Mouse (Mus musculus): ENCODE measurements around the gene Mlxipl. TPM values are rescaled to one million over a fixed set of nuclear protein-coding genes. Genes with fewer than 3 reads are reported as not detected.
A peak's percentile ranks its signal among the peaks of the same experiment; 100 is the strongest.
"Not testable (repeated sequence)": the region's sequence is repeated elsewhere in the genome, so short reads cannot be mapped to it uniquely, and the experiment has no call there.

The Mlxipl gene
- total RNA-seq (2014; rRNA removed) (198 and 237 TPM in 2 replicates), polyA plus RNA-seq (2012; rRNA removed) (444 and 617 TPM in 2 replicates)

DNA sequence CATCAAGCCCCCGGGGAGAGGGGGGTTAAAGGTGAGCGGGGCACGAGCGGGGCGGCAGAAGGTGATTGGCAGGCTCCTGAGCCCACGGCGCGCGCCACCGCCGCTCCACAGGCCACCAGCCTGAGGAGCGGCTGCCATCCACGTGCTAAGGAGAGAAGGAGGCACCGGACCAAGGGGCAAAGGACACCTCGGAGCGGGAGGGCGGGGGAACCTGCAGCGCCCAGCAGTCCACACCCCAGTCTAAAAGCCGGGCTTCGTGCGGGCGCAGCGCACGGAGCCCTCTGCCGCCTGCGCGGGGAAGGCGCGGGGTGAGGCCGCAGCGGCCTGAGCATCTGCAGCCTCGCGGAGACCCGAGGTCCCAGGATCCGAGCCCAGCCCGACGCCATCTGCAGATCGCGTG lies at the start of gene Mlxipl:
Gene Mlxipl (plus strand): TSS at position 238 of the 400 bp plus-strand sequence.
- Histone ChIP-seq H3K36me3 (ENCODE audit: control insufficient read depth, insufficient read depth, low read length) (no peaks in the 10 kb centered on the region), H3K4me1 (ENCODE audit: control insufficient read depth, insufficient read depth, low read length) (peaks cover 24% of the 10 kb centered on the region), H3K27ac (replicated peaks; ENCODE audit: insufficient read depth, low read depth, low read length) (peak within 1 kb of the TSS; percentile 70), H3K79me2 (ENCODE audit: control insufficient read depth, insufficient read depth, low read length) (peaks cover 33% of the 10 kb centered on the region; the same call in 1 of the 2 replicates), H3K27me3 (ENCODE audit: control insufficient read depth, insufficient read depth, low read length) (no peaks in the 10 kb centered on the region), H3K9ac (ENCODE audit: low read depth, low read length) (peak within 1 kb of the TSS; percentile 84), H3K4me3 (ENCODE audit: insufficient read depth, low read depth, low read length) (peak within 1 kb of the TSS; percentile 52)
- 2% methylated on average over 39 of the region's 39 CpGs for WGBS
- peak; percentile 86 for DNase-seq (ENCODE audit: extremely low read depth, low read depth, low spot score)
- TF ChIP-seq POLR2A (IDR thresholded peaks at IDR 0.05; ENCODE audit: extremely low read depth, insufficient read depth, low read length), result 0 out of 2 replicates have a peak, but pooled peaks have one; percentile 22
- peak; percentile 44 for TF ChIP-seq CTCF (IDR thresholded peaks at IDR 0.05; ENCODE audit: low read depth, low read length)

DNA sequence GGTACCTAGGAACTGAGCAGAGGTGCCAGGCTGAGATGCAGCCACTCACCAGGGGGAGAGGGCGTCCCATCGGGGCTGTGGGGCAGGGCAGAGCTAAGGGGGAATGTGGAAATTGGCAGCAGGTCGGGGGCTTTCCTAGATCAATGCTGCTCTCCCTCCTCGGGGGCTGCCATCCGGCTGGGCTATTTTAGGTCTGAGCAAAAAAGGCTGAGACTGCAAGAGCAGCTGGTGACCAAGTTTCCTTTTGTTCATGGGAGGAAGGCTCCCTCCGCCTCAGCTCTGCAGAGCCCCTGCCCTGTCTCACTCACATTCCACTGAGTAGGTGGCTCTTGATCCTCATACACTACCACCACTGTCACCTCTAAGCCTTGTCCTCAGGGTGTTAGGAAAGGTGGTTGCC lies 49.6 kb upstream of the Mlxipl start:
- H3K27ac ChIP-seq (replicated peaks; ENCODE audit: insufficient read depth, low read depth, low read length), result no peak overlapping the region
- DNase-seq (ENCODE audit: extremely low read depth, low read depth, low spot score), result no peak
- 64% methylated on average over 6 of the region's 6 CpGs for WGBS
- TF ChIP-seq POLR2A (IDR thresholded peaks at IDR 0.05; ENCODE audit: extremely low read depth, insufficient read depth, low read length), result no peak
- TF ChIP-seq CTCF (IDR thresholded peaks at IDR 0.05; ENCODE audit: low read depth, low read length), result no peak
- H3K27me3 ChIP-seq (ENCODE audit: control insufficient read depth, insufficient read depth, low read length), result no peaks in the 10 kb centered on the region
- H3K79me2 ChIP-seq (ENCODE audit: control insufficient read depth, insufficient read depth, low read length), result no peaks in the 10 kb centered on the region
- H3K36me3 ChIP-seq (ENCODE audit: control insufficient read depth, insufficient read depth, low read length), result no peaks in the 10 kb centered on the region
- peaks cover 18% of the 10 kb centered on the region for H3K4me1 ChIP-seq (ENCODE audit: control insufficient read depth, insufficient read depth, low read length)
- no peak overlapping the region for H3K4me3 ChIP-seq (ENCODE audit: insufficient read depth, low read depth, low read length)
- no peak overlapping the region for H3K9ac ChIP-seq (ENCODE audit: low read depth, low read length)

DNA sequence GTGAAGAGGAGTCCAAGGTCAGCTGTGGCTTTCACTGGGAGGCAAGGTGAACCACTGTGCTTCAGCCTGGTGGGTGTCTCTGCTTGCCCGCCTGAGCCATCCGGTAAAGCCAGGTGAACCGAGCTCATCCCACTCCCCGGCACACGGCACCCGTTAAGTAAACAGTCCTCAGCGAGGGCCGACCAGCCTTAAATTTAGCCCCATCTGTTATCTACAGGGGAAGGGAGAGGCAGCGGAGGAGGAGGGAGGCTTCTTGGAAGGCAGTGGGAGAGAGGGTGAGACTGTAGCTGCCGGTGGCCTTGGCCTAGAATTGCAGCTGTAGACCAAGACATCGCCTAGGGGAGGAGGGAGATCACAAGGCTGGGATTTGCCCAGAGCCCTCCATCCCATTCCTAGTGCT lies 48.9 kb upstream of the Mlxipl start:
- H3K4me1 ChIP-seq (ENCODE audit: control insufficient read depth, insufficient read depth, low read length), result peaks cover 13% of the 10 kb centered on the region
- H3K27me3 ChIP-seq (ENCODE audit: control insufficient read depth, insufficient read depth, low read length), result no peaks in the 10 kb centered on the region
- no peak overlapping the region for H3K27ac ChIP-seq (replicated peaks; ENCODE audit: insufficient read depth, low read depth, low read length)
- H3K9ac ChIP-seq (ENCODE audit: low read depth, low read length), result no peak overlapping the region
- no peak overlapping the region for H3K4me3 ChIP-seq (ENCODE audit: insufficient read depth, low read depth, low read length)
- TF ChIP-seq CTCF (IDR thresholded peaks at IDR 0.05; ENCODE audit: low read depth, low read length), result no peak
- WGBS, result 45% methylated on average over 11 of the region's 11 CpGs
- no peaks in the 10 kb centered on the region for H3K79me2 ChIP-seq (ENCODE audit: control insufficient read depth, insufficient read depth, low read length)
- no peaks in the 10 kb centered on the region for H3K36me3 ChIP-seq (ENCODE audit: control insufficient read depth, insufficient read depth, low read length)
- DNase-seq (ENCODE audit: extremely low read depth, low read depth, low spot score), result no peak

DNA sequence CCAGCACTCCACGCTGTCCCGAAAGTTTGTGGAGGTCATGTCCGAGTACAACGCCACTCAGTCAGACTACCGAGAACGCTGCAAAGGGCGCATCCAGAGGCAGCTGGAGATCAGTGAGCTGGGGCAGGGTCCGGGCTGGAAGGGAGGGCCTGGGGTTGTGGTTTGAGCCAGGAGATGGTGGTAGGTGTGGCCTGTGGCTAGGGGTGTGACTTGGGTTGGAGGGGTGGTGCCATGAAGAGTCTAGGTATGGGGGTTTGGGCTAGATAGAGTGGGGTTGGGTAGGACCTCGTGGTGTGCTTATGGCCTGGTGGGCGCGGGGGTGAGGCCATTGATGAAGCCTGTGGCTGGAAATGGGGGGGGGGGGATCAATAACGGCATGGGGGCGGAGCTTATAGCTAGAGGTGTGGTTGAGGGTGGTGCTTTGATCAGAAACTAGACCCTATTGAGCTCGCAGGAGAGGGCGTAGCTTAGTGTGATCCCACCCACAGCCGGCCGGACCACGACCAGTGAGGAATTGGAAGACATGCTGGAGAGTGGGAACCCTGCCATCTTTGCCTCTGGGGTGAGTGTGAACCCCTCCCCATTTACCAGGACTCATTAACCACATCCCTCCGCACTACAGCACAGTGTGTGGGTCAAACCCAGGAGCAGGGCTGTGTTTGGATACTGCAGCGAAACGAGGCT lies 47.4 kb upstream of the Mlxipl start:
- Histone ChIP-seq H3K79me2 (ENCODE audit: control insufficient read depth, insufficient read depth, low read length) (no peaks in the 10 kb centered on the region), H3K27ac (replicated peaks; ENCODE audit: insufficient read depth, low read depth, low read length) (no peak overlapping the region), H3K9ac (ENCODE audit: low read depth, low read length) (no peak overlapping the region), H3K4me3 (ENCODE audit: insufficient read depth, low read depth, low read length) (peak overlapping the region; percentile 40), H3K36me3 (ENCODE audit: control insufficient read depth, insufficient read depth, low read length) (no peaks in the 10 kb centered on the region), H3K27me3 (ENCODE audit: control insufficient read depth, insufficient read depth, low read length) (no peaks in the 10 kb centered on the region), H3K4me1 (ENCODE audit: control insufficient read depth, insufficient read depth, low read length) (peaks cover 8% of the 10 kb centered on the region; the same call in 1 of the 2 replicates)
- WGBS, result 66% methylated on average over 21 of the region's 21 CpGs
- peak; percentile 36 for DNase-seq (ENCODE audit: extremely low read depth, low read depth, low spot score)
- no peak for TF ChIP-seq POLR2A (IDR thresholded peaks at IDR 0.05; ENCODE audit: extremely low read depth, insufficient read depth, low read length)
- TF ChIP-seq CTCF (IDR thresholded peaks at IDR 0.05; ENCODE audit: low read depth, low read length), result no peak

DNA sequence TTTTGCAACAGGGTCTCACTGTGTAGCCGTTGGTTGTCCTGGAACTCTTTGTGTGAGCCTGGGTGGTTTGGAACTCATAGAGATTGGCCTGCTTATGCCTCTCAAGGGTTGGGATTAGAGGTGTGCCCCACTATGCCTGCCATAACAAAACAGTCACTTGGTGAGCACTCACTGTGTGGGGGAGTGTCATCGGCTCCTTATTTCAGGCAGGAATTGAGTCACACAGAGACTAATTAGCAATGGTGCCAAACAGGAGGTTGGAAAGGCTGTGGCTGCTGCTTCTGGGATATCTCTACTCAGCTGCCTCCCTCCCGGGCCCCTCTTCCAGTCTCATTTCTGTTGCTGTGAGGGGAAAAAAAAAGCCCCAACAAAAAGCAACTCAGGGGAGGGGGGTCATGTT lies 45.1 kb upstream of the Mlxipl start:
- Histone ChIP-seq H3K27me3 (ENCODE audit: control insufficient read depth, insufficient read depth, low read length) (no peaks in the 10 kb centered on the region), H3K4me1 (ENCODE audit: control insufficient read depth, insufficient read depth, low read length) (peaks cover 8% of the 10 kb centered on the region), H3K36me3 (ENCODE audit: control insufficient read depth, insufficient read depth, low read length) (no peaks in the 10 kb centered on the region), H3K4me3 (ENCODE audit: insufficient read depth, low read depth, low read length) (no peak overlapping the region), H3K9ac (ENCODE audit: low read depth, low read length) (no peak overlapping the region), H3K79me2 (ENCODE audit: control insufficient read depth, insufficient read depth, low read length) (no peaks in the 10 kb centered on the region), H3K27ac (replicated peaks; ENCODE audit: insufficient read depth, low read depth, low read length) (no peak overlapping the region)
- 94% methylated on average over 3 of the region's 3 CpGs for WGBS
- DNase-seq (ENCODE audit: extremely low read depth, low read depth, low spot score), result no peak
- TF ChIP-seq CTCF (IDR thresholded peaks at IDR 0.05; ENCODE audit: low read depth, low read length) (no peak), POLR2A (IDR thresholded peaks at IDR 0.05; ENCODE audit: extremely low read depth, insufficient read depth, low read length) (no peak)

DNA sequence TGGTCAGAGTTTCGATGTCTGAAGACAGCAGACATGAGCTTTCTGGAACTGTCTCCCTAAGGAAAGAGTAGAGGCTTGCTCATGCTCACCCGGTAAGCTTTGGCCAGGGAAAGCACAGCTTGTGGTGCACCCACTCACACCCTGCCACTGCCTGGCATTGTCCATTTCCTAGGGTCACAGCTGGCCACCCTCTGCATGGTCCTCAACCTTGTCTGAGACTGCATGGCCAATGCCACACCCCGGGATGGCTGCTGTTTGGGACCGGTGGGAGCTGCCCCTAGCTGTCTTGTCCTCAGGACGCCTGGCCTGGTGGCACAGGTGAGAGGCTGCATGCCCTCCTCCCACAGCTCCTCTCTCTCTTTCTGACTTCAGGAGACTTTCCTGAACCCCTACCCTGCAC lies 41.2 kb upstream of the Mlxipl start:
- 95% methylated on average over 5 of the region's 5 CpGs for WGBS
- no peak for TF ChIP-seq CTCF (IDR thresholded peaks at IDR 0.05; ENCODE audit: low read depth, low read length)
- H3K4me3 ChIP-seq (ENCODE audit: insufficient read depth, low read depth, low read length), result no peak overlapping the region
- no peaks in the 10 kb centered on the region; the same call in 1 of the 2 replicates for H3K4me1 ChIP-seq (ENCODE audit: control insufficient read depth, insufficient read depth, low read length)
- H3K9ac ChIP-seq (ENCODE audit: low read depth, low read length), result no peak overlapping the region
- no peak for DNase-seq (ENCODE audit: extremely low read depth, low read depth, low spot score)
- H3K79me2 ChIP-seq (ENCODE audit: control insufficient read depth, insufficient read depth, low read length), result no peaks in the 10 kb centered on the region
- H3K27ac ChIP-seq (replicated peaks; ENCODE audit: insufficient read depth, low read depth, low read length), result no peak overlapping the region
- H3K36me3 ChIP-seq (ENCODE audit: control insufficient read depth, insufficient read depth, low read length), result no peaks in the 10 kb centered on the region
- no peaks in the 10 kb centered on the region for H3K27me3 ChIP-seq (ENCODE audit: control insufficient read depth, insufficient read depth, low read length)

DNA sequence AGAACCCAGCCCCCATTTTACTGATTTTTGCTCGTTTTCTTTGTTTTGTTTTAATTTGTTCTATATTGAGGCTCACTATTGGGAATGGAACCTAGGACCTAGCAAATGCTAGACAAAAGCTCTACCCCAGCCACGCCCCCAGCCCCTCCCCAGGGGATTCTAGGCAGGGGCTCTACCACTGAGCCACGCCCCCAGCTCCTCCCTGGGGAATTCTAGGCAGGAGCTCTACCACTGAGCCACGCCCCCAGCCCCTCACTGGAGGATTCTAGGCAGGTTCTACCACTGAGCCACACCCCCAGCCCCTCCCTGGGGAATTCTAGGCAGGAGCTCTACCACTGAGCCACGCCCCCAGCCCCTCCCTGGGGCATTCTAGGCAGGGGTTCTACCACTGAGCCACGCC lies 40.4 kb upstream of the Mlxipl start:
- H3K36me3 ChIP-seq (ENCODE audit: control insufficient read depth, insufficient read depth, low read length); H3K9ac ChIP-seq (ENCODE audit: low read depth, low read length); H3K27ac ChIP-seq (replicated peaks; ENCODE audit: insufficient read depth, low read depth, low read length); H3K4me3 ChIP-seq (ENCODE audit: insufficient read depth, low read depth, low read length); H3K79me2 ChIP-seq (ENCODE audit: control insufficient read depth, insufficient read depth, low read length); H3K27me3 ChIP-seq (ENCODE audit: control insufficient read depth, insufficient read depth, low read length); DNase-seq (ENCODE audit: extremely low read depth, low read depth, low spot score); H3K4me1 ChIP-seq (ENCODE audit: control insufficient read depth, insufficient read depth, low read length): not testable (repeated sequence)
- WGBS, result 95% methylated on average over 6 of the region's 6 CpGs

Measured in liver, adult 2 months (tissue).